ENCODE assay signal across 8 mouse cellular contexts in the genomic region with DNA sequence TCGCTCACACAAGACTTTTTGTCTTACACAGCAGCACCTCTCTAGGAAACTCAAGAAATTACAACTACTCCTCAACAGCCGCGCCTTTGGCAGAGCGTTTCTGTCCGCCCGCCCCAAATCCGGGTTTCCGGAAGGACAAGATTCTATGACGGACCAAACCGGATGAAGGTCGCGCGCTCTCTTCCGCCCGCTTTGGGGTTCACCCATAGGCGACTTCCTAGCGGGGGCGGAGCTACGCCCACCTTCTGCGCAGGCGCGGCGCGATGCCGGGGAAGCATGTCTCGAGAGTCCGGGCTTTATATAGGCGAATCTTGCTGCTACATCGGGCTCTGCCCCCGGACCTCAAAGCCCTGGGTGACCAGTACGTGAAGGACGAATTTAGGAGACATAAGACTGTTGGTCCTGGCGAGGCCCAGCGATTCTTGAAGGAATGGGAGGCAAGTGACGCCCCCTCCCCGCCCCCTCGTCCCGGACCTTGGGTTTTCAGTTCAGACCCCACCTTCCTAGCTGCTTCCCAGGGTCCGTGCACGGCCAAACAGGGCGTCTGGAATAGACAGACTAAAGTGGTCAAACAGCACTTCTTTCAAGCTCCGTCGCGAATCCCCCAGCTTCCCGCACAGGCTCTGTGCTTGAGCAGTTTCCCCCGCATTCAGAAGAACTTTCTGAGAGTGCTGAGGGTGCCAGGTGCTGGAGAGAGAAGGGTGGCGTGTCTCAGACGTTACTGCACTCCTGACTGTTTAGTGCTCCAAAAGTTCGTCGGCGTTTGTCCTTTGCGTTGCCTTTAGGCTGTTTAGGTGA. TPM values are rescaled to one million over a fixed set of nuclear protein-coding genes. Genes with fewer than 3 reads are reported as not detected.
DNase-seq lines count a peak whose midpoint lies in the region; ATAC-seq lines count a peak whose summit lies in the region.

A gene (plus strand): TSS at position 241 of the 798 bp plus-strand sequence.

- peak within 1 kb of the TSS; percentile 88 for H3K4me2 ChIP-seq in hindbrain, embryonic 14.5 days (replicated peaks)

- DNase-seq in R1 (ENCODE audit: low read depth, low spot score), result peak; percentile 97
- DNase-seq in cerebellum, postnatal 25 days, result peak; percentile 94 to 96
- DNase-seq in frontal cortex, postnatal 25 days (ENCODE audit: low spot score in 2 of 2), result peak; percentile 86 to 93
- DNase-seq in hindbrain, embryonic 14.5 days (ENCODE audit: low spot score), result peak; percentile 99
- peak; percentile 94 to 95 for DNase-seq in layer of hippocampus, postnatal 36 days
- DNase-seq in lung, postnatal 36 days, result peak; percentile 96
- peak; percentile 98 for DNase-seq in retina, postnatal 1 day
- DNase-seq in urinary bladder, adult 18-20 months (ENCODE audit: low spot score in 2 of 2), result peak; percentile 94 to 96

- peak within 1 kb of the TSS; percentile 68 for H3K27ac ChIP-seq in hindbrain, embryonic 14.5 days

- H3K4me3 ChIP-seq in hindbrain, embryonic 14.5 days (replicated peaks; ENCODE audit: low read length), result peak within 1 kb of the TSS; percentile 58

- WGBS in hindbrain, embryonic 14.5 days, result under 1% methylated on average over 52 of the region's 52 CpGs

- peak; percentile 100 for ATAC-seq in hindbrain, embryonic 14.5 days (ENCODE audit: low FRiP score)

- H3K4me1 ChIP-seq in hindbrain, embryonic 14.5 days (replicated peaks; ENCODE audit: control insufficient read depth, insufficient read depth, low read length), result peaks cover 11% of the 10 kb centered on the region

- H3K36me3 ChIP-seq in hindbrain, embryonic 14.5 days (replicated peaks; ENCODE audit: control insufficient read depth, insufficient read depth), result no peaks in the 10 kb centered on the region

- H3K9ac ChIP-seq in hindbrain, embryonic 14.5 days, result peak within 1 kb of the TSS; percentile 76

- H3K27me3 ChIP-seq in hindbrain, embryonic 14.5 days (ENCODE audit: control insufficient read depth, insufficient read depth, low read length), result no peaks in the 10 kb centered on the region

- H3K9me3 ChIP-seq in hindbrain, embryonic 14.5 days (ENCODE audit: control insufficient read depth, low read length), result no peaks in the 10 kb centered on the region

RNA-seq across cellular contexts. Expression of the gene that starts here (rescaled TPM):
- 8.2 and 8.3 TPM in 2 replicates for polyA plus RNA-seq in hindbrain, embryonic 14.5 days (2014; fragmentation: Nextera tagmentation; extraction: Ambion mirVana)
- total RNA-seq in layer of hippocampus, postnatal 36 days (2021), result 1 to 10 TPM; 6.6 to 6.8 TPM

Comparison
In these comparisons a context has a peak if more than half of its experiments do, and no peak if none do; other contexts are left out.
1. Peak in every context shown above with its lines: DNase-seq, ATAC-seq, H3K4me3 ChIP-seq and H3K27ac ChIP-seq.